Mouse (Mus musculus) kidney, postnatal 25 days (tissue): ENCODE data around the gene Hmga1b.

ENCODE experiments used
- DNase-seq, 2 experiments: peaks; one replicate each; pipeline ENCODE4 v3.0.0; 2021; ENCODE audit warnings: mixed read lengths in 2 of 2

Gene Hmga1b

GRCm38 (mm10) chr11:120762672-120763041 is at the start of gene Hmga1b:
TSS of gene Hmga1b (plus strand) at chr11:120762794.
- DNase-seq: peak in 1 of 2 experiments; percentile 45

- DNase-seq: peak; percentile 98 to 99
Observed at GRCm38 (mm10) chr11:120713580-120714518, 48.7 kb upstream of the Hmga1b start, which contains the start of the genes Cenpx and Lrrc45. TSS of gene Cenpx (minus strand) at chr11:120713738. TSS of gene Lrrc45 (plus strand) at chr11:120713925.

- no peak for DNase-seq
Observed at GRCm38 (mm10) chr11:120714546-120714945, 48.0 kb upstream of the Hmga1b start.

- DNase-seq: no peak
Observed at GRCm38 (mm10) chr11:120715131-120715530, 47.5 kb upstream of the Hmga1b start.

DNA sequence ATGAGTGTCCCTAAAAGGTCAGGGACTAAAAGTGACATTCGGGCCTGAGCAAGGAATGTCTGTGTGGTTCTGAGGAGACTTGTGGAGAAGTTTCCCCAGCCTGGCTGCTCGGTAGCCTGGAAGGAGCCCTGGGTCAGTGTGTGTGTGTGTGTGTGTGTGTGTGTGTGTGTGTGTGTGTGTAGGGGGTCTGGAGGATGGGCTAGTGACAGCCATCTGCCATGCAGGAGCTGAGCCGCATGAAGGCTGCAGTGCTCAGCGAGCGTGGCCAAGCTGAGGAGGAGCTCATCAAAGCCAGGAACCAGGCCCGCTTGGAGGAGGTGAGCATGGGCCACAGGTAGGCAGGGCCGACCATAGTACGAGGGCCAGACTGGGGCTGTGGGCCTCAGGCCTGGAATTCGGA is 43.4 kb upstream of the Hmga1b start:
- no peak for DNase-seq

GRCm38 (mm10) chr11:120719841-120720376 is 42.7 kb upstream of the Hmga1b start:
- peak in 1 of 2 experiments; percentile 57 for DNase-seq

- DNase-seq: peak; percentile 90
Observed at GRCm38 (mm10) chr11:120720450-120720849, 42.1 kb upstream of the Hmga1b start.

DNA sequence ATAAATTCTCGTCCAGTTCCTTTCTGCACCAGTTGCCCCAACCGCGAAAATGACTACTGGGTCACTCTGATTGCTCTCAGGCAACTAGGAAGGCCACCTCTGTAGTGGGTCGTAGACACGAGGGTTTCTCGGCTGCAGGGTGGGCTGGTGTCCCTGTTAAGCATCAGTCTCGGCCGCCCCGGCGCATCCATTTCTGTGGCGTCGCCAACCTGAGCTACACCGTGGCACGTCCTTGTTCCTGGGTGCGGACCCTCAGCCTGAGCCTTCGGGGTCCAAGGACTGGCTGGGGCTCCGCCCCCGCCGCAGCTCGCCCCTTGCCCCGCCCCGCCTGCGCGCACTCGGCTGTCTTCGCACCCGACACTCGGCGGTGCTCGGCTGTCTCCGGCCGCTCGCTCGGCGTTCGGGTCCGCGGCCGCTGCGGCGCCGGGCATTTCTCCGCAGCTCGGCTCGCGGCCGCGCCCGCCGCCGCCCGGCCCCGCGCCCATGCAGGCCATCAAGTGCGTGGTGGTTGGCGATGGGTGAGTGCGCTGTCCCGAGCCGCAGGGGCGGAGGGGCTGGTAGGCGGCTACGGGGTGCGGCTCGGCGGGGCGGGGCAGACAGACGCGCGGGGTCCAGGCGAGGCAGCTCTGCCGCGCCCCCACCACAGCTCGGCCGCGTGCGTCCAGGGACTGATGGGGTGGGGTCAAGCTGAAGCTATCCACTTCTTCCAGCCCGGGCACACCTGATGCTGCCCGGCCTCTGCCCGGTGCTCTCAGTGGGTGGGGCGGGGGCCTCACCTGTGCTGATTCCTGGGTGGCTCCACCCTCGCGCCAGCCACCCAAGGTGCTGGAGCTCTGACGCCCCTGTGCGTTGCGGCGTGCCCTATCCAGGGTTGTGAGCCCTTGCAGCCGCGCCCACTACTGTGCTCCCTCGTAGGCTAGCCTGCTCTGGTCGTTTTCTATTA is 41.2 kb upstream of the Hmga1b start, which contains the start of gene Rac3:
TSS of gene Rac3 (plus strand) at position 347 of the 943 bp plus-strand sequence.
- peak; percentile 68 to 77 for DNase-seq

DNA sequence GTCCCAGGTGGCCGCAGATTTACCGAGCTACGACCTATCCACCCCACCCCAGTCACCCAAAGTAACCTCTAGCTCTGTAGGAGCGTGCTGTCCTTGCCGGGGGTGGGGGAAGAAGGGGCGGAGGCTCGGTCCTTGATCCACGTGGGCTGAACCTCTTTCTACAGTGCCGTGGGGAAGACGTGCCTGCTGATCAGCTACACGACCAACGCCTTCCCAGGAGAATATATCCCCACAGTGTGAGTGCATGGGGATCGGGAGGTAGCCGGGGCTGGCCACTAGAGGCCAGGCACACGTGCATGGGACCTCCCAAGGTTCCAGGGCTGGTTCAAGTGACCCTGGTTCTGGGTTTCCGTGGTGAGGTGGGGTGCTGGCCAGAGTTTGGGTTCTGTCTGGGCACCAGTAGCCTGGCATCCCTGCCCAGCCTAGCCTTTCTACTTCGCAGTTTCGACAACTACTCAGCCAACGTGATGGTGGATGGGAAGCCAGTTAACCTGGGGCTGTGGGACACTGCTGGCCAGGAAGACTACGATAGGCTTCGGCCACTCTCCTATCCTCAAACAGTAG is 40.4 kb upstream of the Hmga1b start:
- peak; percentile 35 to 41 for DNase-seq

GRCm38 (mm10) chr11:120722761-120723382 is 39.7 kb upstream of the Hmga1b start:
- DNase-seq: peak; percentile 61 to 85

GRCm38 (mm10) chr11:120723509-120723908 is 39.1 kb upstream of the Hmga1b start:
- peak; percentile 16 to 43 for DNase-seq

DNA sequence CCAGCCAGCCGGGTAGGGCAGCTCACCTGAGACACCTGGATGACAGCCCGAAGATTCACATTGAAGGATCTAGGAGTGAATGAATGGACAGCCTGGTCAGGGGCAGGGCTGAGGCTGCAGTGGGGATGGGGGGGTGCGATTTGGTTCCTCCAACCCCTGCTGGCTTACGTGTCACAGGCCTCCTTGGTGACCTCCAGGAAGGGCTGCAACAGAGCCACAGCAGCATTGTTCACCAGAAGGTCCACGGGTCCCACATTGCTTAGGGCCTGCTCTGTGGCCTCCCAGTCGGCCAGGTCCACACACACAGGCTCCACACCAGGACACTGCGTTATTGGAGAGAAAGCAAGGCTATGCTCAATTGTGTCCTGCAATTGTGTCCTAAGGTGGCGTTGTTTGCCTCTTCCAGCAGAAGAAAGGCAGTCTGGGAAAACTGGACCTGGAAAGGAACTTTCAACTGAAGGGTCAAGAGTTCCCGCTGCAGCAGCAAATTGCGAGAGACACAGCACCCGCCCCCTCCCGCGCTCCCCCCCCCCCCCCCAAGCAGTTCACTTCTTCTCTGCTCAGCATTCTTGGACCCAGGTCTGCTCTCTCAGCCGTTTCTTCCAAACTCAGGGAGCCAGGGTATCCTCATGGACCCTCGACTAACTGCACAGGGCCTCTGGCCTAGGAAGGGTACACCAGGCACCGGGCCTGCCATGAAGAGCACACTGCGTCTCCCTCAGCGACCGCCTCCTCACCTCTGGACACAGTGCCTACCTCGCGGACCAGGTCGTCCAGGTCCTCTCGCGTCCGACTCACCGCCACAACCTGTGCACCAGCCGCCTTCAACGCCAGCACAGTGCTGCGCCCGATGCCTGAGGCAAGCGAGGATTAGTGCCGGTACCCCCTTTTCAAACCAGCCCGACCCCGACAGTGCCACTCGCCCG is 36.1 kb upstream of the Hmga1b start:
- DNase-seq: peak; percentile 53 to 82

GRCm38 (mm10) chr11:120727169-120727527 is 35.4 kb upstream of the Hmga1b start, which contains the start of gene Dcxr:
TSS of gene Dcxr (minus strand) at chr11:120727281.
- DNase-seq: peak; percentile 97 to 98

GRCm38 (mm10) chr11:120727564-120727963 is 35.0 kb upstream of the Hmga1b start:
- peak in 1 of 2 experiments; percentile 33 for DNase-seq

GRCm38 (mm10) chr11:120728530-120729240 is 33.9 kb upstream of the Hmga1b start:
- DNase-seq: no peak

DNA sequence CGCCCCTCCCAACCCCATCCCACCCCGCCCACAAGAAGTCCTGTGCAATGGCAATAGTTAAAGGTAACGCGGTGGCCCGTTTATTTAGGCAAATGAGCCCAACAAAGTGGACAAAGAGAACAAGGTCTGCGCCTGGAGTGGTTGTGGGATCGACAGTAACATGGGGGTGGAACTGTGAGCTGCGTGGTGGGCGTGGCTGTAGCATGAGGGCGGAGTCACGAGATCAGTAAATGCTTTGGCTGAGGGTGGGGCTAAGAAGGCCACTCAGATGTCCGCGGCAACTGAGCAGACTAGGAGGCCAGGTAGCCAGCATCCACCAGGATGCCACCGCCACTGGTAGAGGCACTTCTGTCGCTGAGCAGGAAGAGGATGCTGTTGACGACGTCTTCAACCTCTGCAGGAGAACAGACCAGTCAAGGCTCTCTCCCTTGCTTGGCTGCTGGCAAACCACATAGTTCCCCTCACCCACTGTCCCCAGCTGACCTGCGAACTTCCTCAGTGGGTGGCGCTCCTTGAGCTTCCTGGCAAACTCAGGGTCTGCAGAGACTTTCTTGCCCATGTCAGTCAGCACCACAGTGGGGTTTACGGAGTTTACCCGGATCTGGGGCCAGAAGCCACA is 33.1 kb upstream of the Hmga1b start:
- peak; percentile 71 to 83 for DNase-seq

GRCm38 (mm10) chr11:120730331-120730870 is 32.2 kb upstream of the Hmga1b start:
- no peak for DNase-seq

DNA sequence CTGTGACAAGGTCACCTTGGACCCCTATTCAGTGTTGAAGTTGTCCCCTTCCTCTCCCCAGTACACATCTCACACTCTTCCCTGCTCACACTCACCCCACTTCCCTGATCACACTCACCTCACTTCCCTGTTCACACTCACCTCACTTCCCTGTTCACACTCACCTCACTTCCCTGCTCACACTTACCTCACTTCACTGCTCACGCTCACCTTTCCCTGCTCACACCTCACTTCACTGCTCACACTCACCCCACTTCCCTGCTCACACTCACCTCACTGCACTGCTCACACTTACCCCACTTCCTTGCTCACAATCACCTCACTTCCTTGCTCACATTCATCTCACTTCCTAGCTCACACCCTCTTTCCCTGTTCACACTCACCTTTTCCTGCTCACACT is 31.2 kb upstream of the Hmga1b start:
- DNase-seq: no peak
